Mouse (Mus musculus) heart, adult 2 months (tissue): ENCODE data around the gene Lhx6.
"Not testable (repeated sequence)": the region's sequence is repeated elsewhere in the genome, so short reads cannot be mapped to it uniquely, and the experiment has no call there.

Source experiments
- CTCF ChIP-seq: fragments of 200-600 bp; IDR thresholded peaks from 2 replicates; pipeline ENCODE4 v1.8.1; 2022; ENCODE audit warnings: antibody characterized with exemption, mild to moderate bottlenecking, moderate library complexity
- EP300 ChIP-seq: fragments of 200-500 bp; IDR thresholded peaks from 2 replicates; pipeline ENCODE4 v1.6.1; 2011; ENCODE audit warnings: low read depth, low read length, control low read depth; ENCODE audit not compliant: insufficient read depth

- not testable (repeated sequence) for TF ChIP-seq EP300, CTCF
Measured at GRCm38 (mm10) chr2:36152401-36152800, 47.2 kb upstream of the Lhx6 start.
